Mouse (Mus musculus) kidney, embryonic 14.5 days (tissue): Measurements from ENCODE around the gene Robo1. TPM values are rescaled to one million over a fixed set of nuclear protein-coding genes. Genes with fewer than 3 reads are reported as not detected.

Experiments
- ATAC-seq: fragments of 200-750 bp; cut with Nextera tagmentation; 2 replicates; pipeline ENCODE4 v1.8.0; 2017; ENCODE audit warnings: moderate number of reproducible peaks, mild to moderate bottlenecking, moderate TSS enrichment, moderate library complexity; ENCODE audit not compliant: low FRiP score, low TSS enrichment
- H3K27ac ChIP-seq: fragments of 300-500 bp; sonication (generic); 2 replicates; pipeline ENCODE4 v1.5.1; 2014; ENCODE audit warnings: low read depth, mild to moderate bottlenecking, low read length, moderate library complexity, mixed read lengths
- H3K27me3 ChIP-seq: fragments of 300-500 bp; sonication (generic); 2 replicates; pipeline ENCODE4 v1.6.1; 2014; ENCODE audit warnings: mild to moderate bottlenecking, low read length; ENCODE audit not compliant: control insufficient read depth, insufficient read depth
- H3K36me3 ChIP-seq: fragments of 300-500 bp; sonication (generic); 2 replicates; pipeline ENCODE4 v1.6.1; 2014; ENCODE audit warnings: low read length, mixed read lengths; ENCODE audit not compliant: control insufficient read depth, insufficient read depth
- H3K4me1 ChIP-seq: fragments of 300-500 bp; sonication (generic); 2 replicates; pipeline ENCODE4 v1.6.1; 2014; ENCODE audit warnings: low read length, mixed read lengths; ENCODE audit not compliant: control insufficient read depth, insufficient read depth
- H3K4me2 ChIP-seq: fragments of 300-500 bp; sonication (generic); replicated peaks from 2 replicates; pipeline ENCODE4 v1.6.1; 2014; ENCODE audit warnings: low read depth, mild to moderate bottlenecking, low read length
- H3K4me3 ChIP-seq: fragments of 300-500 bp; sonication (generic); 2 replicates; pipeline ENCODE4 v1.5.1; 2014; ENCODE audit warnings: mild to moderate bottlenecking, low read length
- H3K9ac ChIP-seq: fragments of 300-500 bp; sonication (generic); 2 replicates; pipeline ENCODE4 v1.6.1; 2014; ENCODE audit warnings: low read depth, mild to moderate bottlenecking, low read length, moderate library complexity
- H3K9me3 ChIP-seq: fragments of 300-500 bp; sonication (generic); 2 replicates; pipeline ENCODE4 v1.6.1; 2016; ENCODE audit warnings: low read length; ENCODE audit not compliant: control insufficient read depth
- WGBS: fragments of 180-500 bp; shearing (Covaris S2); extraction: QIAGEN DNeasy Blood & Tissue Kit; methylation state at CpG from one replicate; pipeline ENCODE4 v1.1.7; 2014; 5-methylcytosine and 5-hydroxymethylcytosine counted together
- polyA plus RNA-seq: library from polyadenylated mRNA; unstranded; fragments of >200 nt; fragmentation: Nextera tagmentation; extraction: Ambion mirVana; gene quantifications from 2 replicates; pipeline ENCODE4 v1.2.1, GENCODE M21; 2014

Robo1 gene
- polyA plus RNA-seq, 1 experiment from 2014 or later: 38.7 TPM

DNA sequence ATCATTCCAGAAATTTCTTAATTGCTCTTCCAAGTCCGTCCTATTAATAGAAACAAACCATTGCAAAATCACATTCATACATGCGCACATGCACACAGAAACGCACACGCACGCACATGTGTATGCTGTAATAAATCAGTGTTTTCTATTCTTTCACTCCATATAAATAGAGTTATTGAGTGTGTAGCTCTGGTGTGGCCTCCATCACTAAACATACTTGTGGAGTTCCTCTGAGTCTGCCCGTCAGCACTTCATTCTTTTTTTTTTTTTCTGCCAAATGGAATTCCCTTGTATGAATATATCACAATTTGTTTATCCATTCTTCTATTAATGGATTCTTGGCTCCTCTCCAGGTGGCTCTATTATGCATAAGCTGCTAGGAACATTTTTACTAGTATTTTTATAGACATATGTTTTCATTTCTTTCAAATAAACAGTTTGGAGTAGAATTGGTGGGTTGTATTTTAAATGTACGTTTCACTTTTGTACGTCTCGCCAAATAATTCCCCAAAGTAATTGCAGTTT, 483.1 kb downstream of the Robo1 start:
- H3K4me1 ChIP-seq: 0 out of 2 replicates have a peak, but pooled peaks cover 4% of the 10 kb centered on the region
- no peak overlapping the region for H3K4me2 ChIP-seq
- WGBS: 90% methylated on average over 9 of the region's 9 CpGs
- ATAC-seq: no peak
- H3K9me3 ChIP-seq: no peaks in the 10 kb centered on the region
- no peak overlapping the region for H3K9ac ChIP-seq
- H3K36me3 ChIP-seq: no peaks in the 10 kb centered on the region
- H3K27ac ChIP-seq: no peak overlapping the region
- no peaks in the 10 kb centered on the region for H3K27me3 ChIP-seq
- H3K4me3 ChIP-seq: no peak overlapping the region

GRCm38 (mm10) chr16:72794692-72795378, 486.7 kb downstream of the Robo1 start:
- Histone ChIP-seq H3K4me1 (0 out of 2 replicates have a peak, but pooled peaks cover 4% of the 10 kb centered on the region), H3K9me3 (no peaks in the 10 kb centered on the region), H3K36me3 (no peaks in the 10 kb centered on the region), H3K9ac (no peak overlapping the region), H3K27ac (no peak overlapping the region), H3K4me3 (no peak overlapping the region), H3K27me3 (no peaks in the 10 kb centered on the region), H3K4me2 (no peak overlapping the region)
- 61% methylated on average over 6 of the region's 6 CpGs for WGBS
- no peak for ATAC-seq

- no peaks in the 10 kb centered on the region for H3K27me3 ChIP-seq
- no peaks in the 10 kb centered on the region for H3K9me3 ChIP-seq
- no peak for ATAC-seq
- WGBS: 59% methylated on average over 1 of the region's 1 CpGs
- no peak overlapping the region for H3K4me3 ChIP-seq
- H3K9ac ChIP-seq: no peak overlapping the region
- 0 out of 2 replicates have a peak, but pooled peaks cover 4% of the 10 kb centered on the region for H3K4me1 ChIP-seq
- H3K27ac ChIP-seq: no peak overlapping the region
- H3K4me2 ChIP-seq: no peak overlapping the region
- H3K36me3 ChIP-seq: no peaks in the 10 kb centered on the region
Measured at GRCm38 (mm10) chr16:72795379-72795712, 487.2 kb downstream of the Robo1 start.

GRCm38 (mm10) chr16:72798405-72798949, 490.4 kb downstream of the Robo1 start:
- no peaks in the 10 kb centered on the region for H3K36me3 ChIP-seq
- 0 out of 2 replicates have a peak, but pooled peaks cover 4% of the 10 kb centered on the region for H3K4me1 ChIP-seq
- no peak overlapping the region for H3K9ac ChIP-seq
- H3K4me3 ChIP-seq: no peak overlapping the region
- WGBS: 88% methylated on average over 12 of the region's 12 CpGs
- no peaks in the 10 kb centered on the region for H3K9me3 ChIP-seq
- no peaks in the 10 kb centered on the region for H3K27me3 ChIP-seq
- no peak overlapping the region for H3K27ac ChIP-seq
- ATAC-seq: no peak
- H3K4me2 ChIP-seq: no peak overlapping the region

GRCm38 (mm10) chr16:72800121-72800749, 492.1 kb downstream of the Robo1 start:
- Histone ChIP-seq H3K27ac (no peak overlapping the region), H3K27me3 (no peaks in the 10 kb centered on the region), H3K9ac (no peak overlapping the region), H3K4me1 (0 out of 2 replicates have a peak, but pooled peaks cover 4% of the 10 kb centered on the region), H3K4me2 (no peak overlapping the region), H3K36me3 (no peaks in the 10 kb centered on the region), H3K9me3 (peaks cover 3% of the 10 kb centered on the region; the same call in 1 of the 2 replicates), H3K4me3 (no peak overlapping the region)
- WGBS: 73% methylated on average over 15 of the region's 15 CpGs
- no peak for ATAC-seq

- Histone ChIP-seq H3K9me3 (peaks cover 3% of the 10 kb centered on the region; the same call in 1 of the 2 replicates), H3K27ac (no peak overlapping the region), H3K36me3 (no peaks in the 10 kb centered on the region), H3K9ac (no peak overlapping the region), H3K27me3 (no peaks in the 10 kb centered on the region), H3K4me1 (0 out of 2 replicates have a peak, but pooled peaks cover 1% of the 10 kb centered on the region), H3K4me3 (no peak overlapping the region), H3K4me2 (no peak overlapping the region)
- WGBS: 86% methylated on average over 6 of the region's 6 CpGs
- ATAC-seq: no peak
Measured at GRCm38 (mm10) chr16:72800788-72801187, 492.7 kb downstream of the Robo1 start.

GRCm38 (mm10) chr16:72808351-72808750, 500.2 kb downstream of the Robo1 start:
- H3K36me3 ChIP-seq: no peaks in the 10 kb centered on the region
- 7% methylated on average over 10 of the region's 10 CpGs for WGBS
- peak overlapping the region; percentile 18; the same call in 1 of the 2 replicates for H3K4me3 ChIP-seq
- H3K4me2 ChIP-seq: peak overlapping the region; percentile 39
- ATAC-seq: peak; percentile 82
- H3K27me3 ChIP-seq: no peaks in the 10 kb centered on the region
- H3K27ac ChIP-seq: no peak overlapping the region
- H3K9me3 ChIP-seq: peaks cover 3% of the 10 kb centered on the region; the same call in 1 of the 2 replicates
- H3K9ac ChIP-seq: peak overlapping the region; percentile 34; the same call in 1 of the 2 replicates
- peaks cover 34% of the 10 kb centered on the region for H3K4me1 ChIP-seq

DNA sequence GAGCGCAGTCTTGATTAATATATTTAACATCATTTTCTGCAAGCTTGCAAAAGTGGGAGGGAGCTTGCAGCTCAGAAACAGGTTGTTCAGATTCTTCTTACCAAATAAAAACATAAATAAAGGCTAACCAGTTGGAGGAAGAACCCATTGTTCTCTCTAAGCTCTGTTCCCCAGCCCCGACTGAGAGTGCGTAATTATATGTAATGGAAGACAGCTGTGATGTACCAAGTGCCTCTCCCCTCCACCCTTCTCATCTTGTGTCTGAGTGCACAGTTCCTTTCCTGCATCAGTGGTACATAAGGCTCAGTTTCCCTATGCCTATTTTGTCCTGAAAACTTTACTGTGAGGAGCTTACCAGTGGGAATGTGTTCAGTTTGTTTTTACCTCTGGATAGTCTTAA, 502.8 kb downstream of the Robo1 start:
- H3K9me3 ChIP-seq: no peaks in the 10 kb centered on the region
- ATAC-seq: 0 out of 2 replicates have a peak, but pooled peaks have one; percentile 40
- H3K9ac ChIP-seq: no peak overlapping the region
- H3K27ac ChIP-seq: no peak overlapping the region
- no peak overlapping the region for H3K4me3 ChIP-seq
- no peaks in the 10 kb centered on the region for H3K36me3 ChIP-seq
- no peak overlapping the region for H3K4me2 ChIP-seq
- no peaks in the 10 kb centered on the region for H3K27me3 ChIP-seq
- H3K4me1 ChIP-seq: peaks cover 34% of the 10 kb centered on the region
- WGBS: 52% methylated on average over 3 of the region's 3 CpGs

- WGBS: 70% methylated on average over 5 of the region's 5 CpGs
- Histone ChIP-seq H3K27me3 (no peaks in the 10 kb centered on the region), H3K36me3 (no peaks in the 10 kb centered on the region), H3K4me2 (no peak overlapping the region), H3K9ac (no peak overlapping the region), H3K4me3 (no peak overlapping the region), H3K4me1 (peaks cover 34% of the 10 kb centered on the region), H3K27ac (no peak overlapping the region), H3K9me3 (no peaks in the 10 kb centered on the region)
- ATAC-seq: no peak
Measured at GRCm38 (mm10) chr16:72811494-72811893, 503.4 kb downstream of the Robo1 start.
